Mouse (Mus musculus) thymus, adult 2 months (tissue): ENCODE results near the gene Dnaja2.

Experiments
- CTCF ChIP-seq: fragments of 200-500 bp; IDR thresholded peaks from 2 replicates; pipeline ENCODE4 v1.5.1; 2012; ENCODE audit warnings: mild to moderate bottlenecking, control low read depth, low read length, moderate library complexity, borderline replicate concordance; ENCODE audit not compliant: control insufficient read depth, poor library complexity, insufficient read depth; ENCODE audit errors: extremely low read depth
- POLR2A ChIP-seq: fragments of 200-500 bp; IDR thresholded peaks from 2 replicates; pipeline ENCODE4 v1.6.1; 2012; ENCODE audit warnings: mild to moderate bottlenecking, low read length, control low read depth, moderate library complexity; ENCODE audit not compliant: control insufficient read depth, poor library complexity, insufficient read depth; ENCODE audit errors: extremely low read depth

GRCm38 (mm10) chr8:85502381-85502780, 52.8 kb downstream of the Dnaja2 start:
- TF ChIP-seq POLR2A (no peak), CTCF (no peak)
